14 mouse cellular contexts compared by ENCODE assay signal in genomic region chr7:100656739-100657138, GRCm38 (mm10). TPM values are rescaled to one million over a fixed set of nuclear protein-coding genes. Genes with fewer than 3 reads are reported as not detected.
A peak's percentile ranks its signal among the peaks of the same experiment; 100 is the strongest.
DNase-seq lines count a peak whose midpoint lies in the region; TF ChIP-seq lines count a peak whose summit lies in the region.
"Had no signal": no experiment of that assay in that cellular context is flagged by ENCODE, and none has a peak within 500 bp of the region (broad histone marks: within the 10 kb centered on the region; RNA-seq: fewer than 3 reads in every experiment).

No protein-coding gene starts in this region.

- peak overlapping the region; percentile 31 for H3K4me3 ChIP-seq in left cerebral cortex, adult 2 months
- H3K4me3 ChIP-seq: heart, embryonic 13.5 days; hindbrain, embryonic 13.5 days; limb, embryonic 12.5 days; liver, embryonic 15.5 days had no signal

- H3K27ac ChIP-seq in left cerebral cortex, adult 2 months, result peak overlapping the region; percentile 79
- H3K27ac ChIP-seq: heart, embryonic 13.5 days; hindbrain, embryonic 13.5 days; limb, embryonic 12.5 days; liver, embryonic 15.5 days had no signal

- DNase-seq in gastrocnemius, postnatal 25 days, result peak; percentile 35
- DNase-seq in gastrocnemius, postnatal 4 days (ENCODE audit: low spot score in 2 of 2), result no peak
- DNase-seq in left cerebral cortex, adult 2 months (ENCODE audit: extremely low spot score in 1 of 2, low spot score in 2 of 2), result peak in 1 of 2 experiments; percentile 43
- DNase-seq in left cerebral cortex, adult 9 months (ENCODE audit: low spot score in 2 of 2), result no peak
- DNase-seq in brain, adult 2 months (ENCODE audit: low read depth, low spot score), result peak; percentile 88
- DNase-seq in layer of hippocampus, adult 8-10 months (ENCODE audit: low spot score in 2 of 2), result peak; percentile 58 to 67
- no peak for DNase-seq in lung, postnatal 36 days
- DNase-seq: kidney, adult 9 months; lung, postnatal 4 days had no signal

- TF ChIP-seq CTCF in left cerebral cortex, adult 2 months (IDR thresholded peaks at IDR 0.05), result no peak

- intact Hi-C loops in left cerebral cortex, adult 2 months (cut with DNase I), result no loop called here

RNA-seq across cellular contexts. Expression of gene Plekhb1, which starts 5.5 kb away (rescaled TPM):
- total RNA-seq in gastrocnemius, postnatal 25 days (2021), result 10 to 100 TPM; 27.4 to 32.8 TPM
- total RNA-seq in gastrocnemius, postnatal 4 days (2021), result 10 to 100 TPM; 18.0 to 21.6 TPM
- 100 to 1,000 TPM; 139 to 153 TPM for total RNA-seq in left cerebral cortex, adult 2 months (2021)
- 100 to 1,000 TPM; 257 to 305 (median 270) TPM for total RNA-seq in layer of hippocampus, adult 8-10 months (2022)
- total RNA-seq: monocyte, adult 5-6 weeks had no signal

RNA-seq across cellular contexts. Expression of gene Mrpl48, which starts 48.6 kb away (rescaled TPM):
- 10 to 100 TPM; 57.9 to 58.4 TPM for total RNA-seq in gastrocnemius, postnatal 25 days (2021)
- 10 to 100 TPM; 60.1 to 67.2 TPM for total RNA-seq in gastrocnemius, postnatal 4 days (2021)
- total RNA-seq in left cerebral cortex, adult 2 months (2021), result 10 to 100 TPM; 73.3 to 78.9 TPM
- total RNA-seq in layer of hippocampus, adult 8-10 months (2022), result 10 to 100 TPM; 65.1 to 69.0 (median 66.7) TPM

RNA-seq across cellular contexts. Expression of gene Rab6a, which starts 49.5 kb away (rescaled TPM):
- total RNA-seq in gastrocnemius, postnatal 25 days (2021), result 10 to 100 TPM; 52.0 to 52.7 TPM
- 10 to 100 TPM; 74.5 to 88.0 TPM for total RNA-seq in gastrocnemius, postnatal 4 days (2021)
- total RNA-seq in left cerebral cortex, adult 2 months (2021), result 100 to 1,000 TPM; 394 to 436 TPM
- total RNA-seq in layer of hippocampus, adult 8-10 months (2022), result 100 to 1,000 TPM; 340 to 373 (median 364) TPM

RNA-seq across cellular contexts. Expression of gene Fam168a, which starts 49.7 kb away (rescaled TPM):
- total RNA-seq in gastrocnemius, postnatal 25 days (2021), result 10 to 100 TPM; 33.5 to 35.7 TPM
- 10 to 100 TPM; 65.7 to 67.8 TPM for total RNA-seq in gastrocnemius, postnatal 4 days (2021)
- total RNA-seq in left cerebral cortex, adult 2 months (2021), result 100 to 1,000 TPM; 215 to 220 TPM
- 100 to 1,000 TPM; 199 to 225 (median 213) TPM for total RNA-seq in layer of hippocampus, adult 8-10 months (2022)

Comparison
In these comparisons a context has a peak if more than half of its experiments do, and no peak if none do; other contexts are left out.
1. DNase-seq: peak in gastrocnemius, postnatal 25 days (single experiment), brain, adult 2 months (single experiment) and layer of hippocampus, adult 8-10 months (2 of 2); none in gastrocnemius, postnatal 4 days (0 of 2), left cerebral cortex, adult 9 months (0 of 2) and lung, postnatal 36 days (single experiment).
2. RNA of gene Plekhb1, which starts 5.5 kb away (total RNA-seq): 257 to 305 TPM in layer of hippocampus, adult 8-10 months and 139 to 153 TPM in left cerebral cortex, adult 2 months; 27.4 to 32.8 TPM in gastrocnemius, postnatal 25 days and 18.0 to 21.6 TPM in gastrocnemius, postnatal 4 days; every median in the first group is over 4 times any median in the second.